Mouse (Mus musculus) G1E (cell line): ENCODE data around the gene Brinp1.

Experiments
- CTCF ChIP-seq: IDR thresholded peaks from 2 replicates; pipeline ENCODE4 v1.5.1; 2012; ENCODE audit warnings: low read depth, low read length, inconsistent platforms, mixed read lengths
- GATA1 ChIP-seq: IDR thresholded peaks from 2 replicates; pipeline ENCODE4 v1.6.1; 2012; ENCODE audit warnings: borderline replicate concordance, low read length, inconsistent platforms, mixed read lengths

GRCm38 (mm10) chr4:68845964-68846363, 108.2 kb downstream of the Brinp1 start:
- TF ChIP-seq CTCF, result no peak
- TF ChIP-seq GATA1, result no peak
